Mouse (Mus musculus) midbrain, embryonic 11.5 days (tissue): ENCODE results near the gene Acad11. TPM values are rescaled to one million over a fixed set of nuclear protein-coding genes. Genes with fewer than 3 reads are reported as not detected.

Experiments used
- ATAC-seq: fragments of 200-750 bp; cut with Nextera tagmentation; 2 replicates; pipeline ENCODE4 v1.8.0; 2017; ENCODE audit warnings: moderate TSS enrichment, moderate library complexity; ENCODE audit not compliant: low FRiP score
- DNase-seq: peaks from one replicate; pipeline ENCODE4 v3.0.0; 2015; ENCODE audit warnings: low spot score; ENCODE audit errors: missing footprints
- H3K27ac ChIP-seq: fragments of 300-500 bp; sonication (generic); 2 replicates; pipeline ENCODE4 v1.5.1; 2014; ENCODE audit warnings: low read depth, low read length
- H3K27me3 ChIP-seq: fragments of 300-500 bp; sonication (generic); 2 replicates; pipeline ENCODE4 v1.6.1; 2014; ENCODE audit warnings: mild to moderate bottlenecking, low read length, moderate library complexity, mixed read lengths; ENCODE audit not compliant: control insufficient read depth, insufficient read depth
- H3K36me3 ChIP-seq: fragments of 300-500 bp; sonication (generic); 2 replicates; pipeline ENCODE4 v1.6.1; 2014; ENCODE audit warnings: mild to moderate bottlenecking, low read length, moderate library complexity, mixed read lengths; ENCODE audit not compliant: control insufficient read depth, insufficient read depth
- H3K4me1 ChIP-seq: fragments of 300-500 bp; sonication (generic); 2 replicates; pipeline ENCODE4 v1.6.1; 2014; ENCODE audit warnings: low read length; ENCODE audit not compliant: control insufficient read depth, insufficient read depth
- H3K4me2 ChIP-seq: fragments of 300-500 bp; sonication (generic); 2 replicates; pipeline ENCODE4 v1.6.1; 2014; ENCODE audit warnings: mild to moderate bottlenecking, moderate library complexity
- H3K4me3 ChIP-seq: fragments of 300-500 bp; sonication (generic); 2 replicates; pipeline ENCODE4 v1.5.1; 2014; ENCODE audit warnings: low read depth, low read length
- H3K9ac ChIP-seq: fragments of 300-500 bp; sonication (generic); 2 replicates; pipeline ENCODE4 v1.6.1; 2014; ENCODE audit warnings: low read length
- H3K9me3 ChIP-seq: fragments of 300-500 bp; sonication (generic); 2 replicates; pipeline ENCODE4 v1.6.1; 2016; ENCODE audit warnings: low read length; ENCODE audit not compliant: control insufficient read depth
- WGBS: fragments of 180-500 bp; shearing (Covaris S2); extraction: QIAGEN DNeasy Blood & Tissue Kit; methylation state at CpG from one replicate; pipeline ENCODE4 v1.1.7; 2014; 5-methylcytosine and 5-hydroxymethylcytosine counted together
- polyA plus RNA-seq: library from polyadenylated mRNA; unstranded; fragments of >200 nt; fragmentation: Nextera tagmentation; extraction: Ambion mirVana; gene quantifications from 2 replicates; pipeline ENCODE4 v1.2.1, GENCODE M21; 2014

Gene Acad11
- polyA plus RNA-seq, 1 experiment from 2014 or later = 7.8 TPM

DNA sequence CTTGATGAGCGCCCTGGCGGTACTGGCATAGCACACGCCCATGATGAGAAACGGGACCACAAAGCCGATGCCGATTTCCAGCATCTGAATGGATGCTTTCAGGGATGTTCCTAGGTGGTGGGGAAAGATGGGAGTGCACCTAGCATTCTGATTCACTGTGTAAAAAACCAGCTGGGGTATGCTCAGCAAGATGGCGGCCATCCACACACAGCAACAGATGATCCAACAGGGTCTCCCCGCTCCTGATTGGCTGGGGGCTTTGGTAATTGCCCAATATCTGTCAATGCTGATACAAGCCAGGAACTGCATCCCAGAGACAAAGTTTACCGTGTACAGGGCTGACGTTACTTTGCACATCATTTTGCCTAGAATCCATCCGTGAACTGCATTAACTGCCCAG lies 35.9 kb downstream of the Acad11 start:
- H3K4me3 ChIP-seq = no peak overlapping the region
- no peaks in the 10 kb centered on the region for H3K36me3 ChIP-seq
- H3K9me3 ChIP-seq = no peaks in the 10 kb centered on the region
- no peak overlapping the region for H3K27ac ChIP-seq
- no peak for ATAC-seq
- H3K4me2 ChIP-seq = no peak overlapping the region
- 93% methylated on average over 11 of the region's 11 CpGs for WGBS
- H3K27me3 ChIP-seq = no peaks in the 10 kb centered on the region
- no peaks in the 10 kb centered on the region for H3K4me1 ChIP-seq
- no peak for DNase-seq
- H3K9ac ChIP-seq = no peak overlapping the region

DNA sequence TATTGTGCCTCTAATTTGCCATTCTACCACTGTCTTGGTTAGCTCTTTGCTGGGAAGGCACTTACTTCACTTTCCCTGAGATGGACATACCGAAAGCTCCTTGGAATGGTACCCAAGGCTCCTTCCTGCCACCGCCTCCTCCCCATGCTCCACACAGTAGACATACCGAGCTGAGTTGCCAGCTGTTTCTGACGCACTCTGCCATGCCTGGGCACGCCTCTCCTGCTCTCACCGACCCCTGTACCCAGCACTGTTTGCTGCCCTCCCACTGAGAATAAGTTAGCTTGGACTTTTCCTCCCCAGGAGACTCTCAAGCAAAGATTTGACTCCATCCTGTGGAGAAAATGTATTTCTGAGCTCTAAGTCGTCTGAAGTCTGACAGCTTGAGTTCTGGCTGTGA lies 37.6 kb downstream of the Acad11 start:
- Histone ChIP-seq H3K36me3 (no peaks in the 10 kb centered on the region), H3K9me3 (no peaks in the 10 kb centered on the region), H3K27ac (no peak overlapping the region), H3K4me2 (no peak overlapping the region), H3K4me1 (no peaks in the 10 kb centered on the region), H3K27me3 (no peaks in the 10 kb centered on the region), H3K4me3 (no peak overlapping the region), H3K9ac (no peak overlapping the region)
- ATAC-seq = no peak
- no peak for DNase-seq
- WGBS = 53% methylated on average over 7 of the region's 7 CpGs

DNA sequence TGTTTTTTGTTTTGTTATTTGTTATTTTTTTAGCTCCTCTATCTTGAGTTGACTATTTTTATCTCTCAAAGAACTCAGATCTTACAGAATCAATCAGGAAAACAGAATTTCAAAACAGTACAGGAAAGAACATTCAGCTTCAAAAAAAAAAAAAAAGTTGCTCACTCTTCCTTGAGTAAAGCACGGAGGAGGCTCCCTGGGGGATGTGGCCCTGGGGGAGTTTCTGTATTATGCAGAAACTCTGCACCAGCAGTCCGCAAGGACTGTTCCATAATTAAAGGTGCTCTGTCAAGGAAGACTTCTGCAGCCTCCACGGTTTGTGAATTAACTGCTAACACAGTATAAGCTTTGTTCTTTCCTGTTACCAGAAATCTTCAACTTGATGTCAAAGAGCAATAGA lies 38.3 kb downstream of the Acad11 start:
- DNase-seq (no peak), ATAC-seq (no peak)
- 35% methylated on average over 3 of the region's 3 CpGs for WGBS
- Histone ChIP-seq H3K9me3 (no peaks in the 10 kb centered on the region), H3K4me2 (no peak overlapping the region), H3K36me3 (no peaks in the 10 kb centered on the region), H3K27me3 (no peaks in the 10 kb centered on the region), H3K4me1 (no peaks in the 10 kb centered on the region), H3K9ac (no peak overlapping the region), H3K27ac (no peak overlapping the region), H3K4me3 (no peak overlapping the region)

DNA sequence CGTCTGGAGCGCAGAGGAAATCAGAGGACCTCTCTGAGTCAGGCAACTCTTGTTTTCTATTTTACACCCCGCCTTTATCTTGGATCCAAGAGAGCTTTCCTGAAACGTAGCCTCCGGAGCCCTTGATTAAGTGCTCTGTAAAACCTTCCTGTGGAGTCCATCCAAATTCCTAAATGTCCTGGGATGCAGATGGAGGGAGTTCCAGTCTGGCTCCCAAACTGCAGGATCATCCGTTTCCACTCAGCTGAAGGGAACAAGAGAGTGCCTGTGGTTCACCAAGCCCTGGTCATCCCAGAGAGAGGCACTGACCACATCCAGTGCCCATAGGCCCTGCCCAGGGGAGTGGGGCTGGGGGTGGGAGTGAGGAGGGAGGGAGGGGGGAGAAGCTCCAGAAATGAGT lies 39.1 kb downstream of the Acad11 start:
- H3K9ac ChIP-seq = no peak overlapping the region
- 38% methylated on average over 6 of the region's 6 CpGs for WGBS
- H3K4me1 ChIP-seq = no peaks in the 10 kb centered on the region
- no peak for DNase-seq
- H3K4me2 ChIP-seq = no peak overlapping the region
- no peak for ATAC-seq
- no peak overlapping the region for H3K4me3 ChIP-seq
- no peaks in the 10 kb centered on the region for H3K27me3 ChIP-seq
- H3K9me3 ChIP-seq = no peaks in the 10 kb centered on the region
- no peaks in the 10 kb centered on the region for H3K36me3 ChIP-seq
- no peak overlapping the region for H3K27ac ChIP-seq

DNA sequence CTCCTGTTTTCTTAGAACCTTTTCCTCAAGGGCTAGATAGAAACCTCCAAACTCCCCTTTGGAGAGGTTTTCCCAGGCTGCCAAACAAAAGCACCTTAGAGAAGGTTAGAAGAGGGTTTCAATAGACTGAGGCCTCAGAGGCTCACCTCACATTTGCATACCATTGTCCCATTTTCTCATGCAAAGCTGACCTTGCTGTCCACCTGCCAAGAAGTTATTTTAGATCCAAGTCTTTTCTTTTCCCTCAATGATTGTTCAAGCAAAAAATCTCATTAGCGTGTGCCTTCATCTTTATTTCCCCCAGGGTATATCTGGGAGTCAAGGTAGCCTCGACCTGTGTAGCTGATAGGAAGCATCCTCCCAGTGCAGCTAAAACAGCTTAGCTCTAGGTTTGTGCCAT lies 39.7 kb downstream of the Acad11 start:
- Histone ChIP-seq H3K4me3 (no peak overlapping the region), H3K4me2 (no peak overlapping the region), H3K27ac (no peak overlapping the region), H3K36me3 (no peaks in the 10 kb centered on the region), H3K9ac (no peak overlapping the region), H3K27me3 (no peaks in the 10 kb centered on the region), H3K4me1 (no peaks in the 10 kb centered on the region), H3K9me3 (no peaks in the 10 kb centered on the region)
- WGBS = 27% methylated on average over 2 of the region's 2 CpGs
- ATAC-seq (no peak), DNase-seq (no peak)

DNA sequence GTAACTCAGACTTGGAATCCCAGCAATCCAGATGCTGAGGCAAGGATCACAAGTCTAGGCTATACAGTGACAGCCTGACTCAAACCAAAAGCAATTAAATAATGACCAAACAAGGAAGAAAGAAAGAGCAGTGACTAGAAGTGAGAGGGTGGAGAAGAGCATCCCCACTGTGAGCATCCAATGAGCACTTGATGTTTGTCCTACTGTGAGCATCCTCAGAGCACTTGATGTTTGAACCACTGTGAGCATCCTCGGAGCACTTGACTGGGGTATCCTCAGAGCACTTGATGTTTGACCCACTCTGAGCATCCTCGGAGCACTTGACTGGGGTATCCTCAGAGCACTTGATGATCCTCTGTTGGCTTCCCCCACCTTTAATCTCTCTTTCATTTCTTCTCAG lies 41.8 kb downstream of the Acad11 start:
- Histone ChIP-seq H3K27me3 (no peaks in the 10 kb centered on the region), H3K4me3 (no peak overlapping the region), H3K4me1 (no peaks in the 10 kb centered on the region), H3K4me2 (no peak overlapping the region), H3K36me3 (no peaks in the 10 kb centered on the region), H3K27ac (no peak overlapping the region), H3K9me3 (no peaks in the 10 kb centered on the region), H3K9ac (no peak overlapping the region)
- no peak for DNase-seq
- WGBS = 79% methylated on average over 2 of the region's 2 CpGs
- ATAC-seq = no peak

DNA sequence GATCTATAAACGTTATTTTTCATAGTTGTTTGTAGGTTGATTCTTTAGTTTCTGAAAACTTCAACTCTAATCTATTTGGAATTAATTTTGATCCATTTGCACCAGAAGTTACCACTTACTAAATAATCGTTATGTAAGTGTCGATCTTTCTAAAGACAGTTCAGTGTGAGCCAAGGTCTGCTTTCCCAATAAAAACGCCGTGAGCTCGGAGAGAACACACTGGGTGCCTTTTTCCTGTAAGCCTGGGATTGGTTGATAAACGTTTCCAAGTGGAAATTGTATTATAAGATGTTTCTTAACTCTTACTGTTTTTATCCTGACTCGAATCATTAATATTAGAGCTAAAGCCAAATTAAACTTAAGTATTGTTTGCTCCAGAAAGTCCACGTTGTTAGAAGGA lies 43.8 kb downstream of the Acad11 start:
- ATAC-seq (no peak), DNase-seq (no peak)
- H3K4me2 ChIP-seq = no peak overlapping the region
- no peaks in the 10 kb centered on the region for H3K27me3 ChIP-seq
- 87% methylated on average over 9 of the region's 9 CpGs for WGBS
- H3K4me3 ChIP-seq = no peak overlapping the region
- no peaks in the 10 kb centered on the region for H3K36me3 ChIP-seq
- no peaks in the 10 kb centered on the region for H3K4me1 ChIP-seq
- H3K27ac ChIP-seq = no peak overlapping the region
- H3K9ac ChIP-seq = no peak overlapping the region
- no peaks in the 10 kb centered on the region for H3K9me3 ChIP-seq

DNA sequence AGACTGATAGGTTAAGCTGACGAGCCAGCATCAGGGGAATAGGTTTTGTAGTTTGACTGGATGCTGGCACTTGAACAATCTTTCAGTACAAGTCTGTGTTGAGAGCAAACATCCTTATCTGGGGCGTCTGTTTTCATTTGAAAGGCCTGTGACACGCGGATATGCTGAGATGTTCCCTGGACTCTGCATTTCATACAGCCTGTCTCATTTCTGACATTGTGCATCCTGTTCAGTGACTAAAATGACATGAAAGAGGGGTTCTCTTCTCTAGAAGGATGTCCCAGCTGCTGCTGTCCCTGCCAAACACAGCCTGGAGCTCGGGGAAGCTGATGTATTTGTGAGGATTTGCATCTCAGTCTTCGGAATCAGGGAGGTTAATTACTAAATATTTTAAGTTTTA lies 44.3 kb downstream of the Acad11 start:
- no peak overlapping the region for H3K4me2 ChIP-seq
- no peaks in the 10 kb centered on the region for H3K36me3 ChIP-seq
- DNase-seq (no peak), ATAC-seq (no peak)
- no peak overlapping the region for H3K4me3 ChIP-seq
- no peaks in the 10 kb centered on the region for H3K4me1 ChIP-seq
- no peaks in the 10 kb centered on the region for H3K27me3 ChIP-seq
- WGBS = 82% methylated on average over 6 of the region's 6 CpGs
- no peaks in the 10 kb centered on the region for H3K9me3 ChIP-seq
- H3K27ac ChIP-seq = no peak overlapping the region
- H3K9ac ChIP-seq = no peak overlapping the region

DNA sequence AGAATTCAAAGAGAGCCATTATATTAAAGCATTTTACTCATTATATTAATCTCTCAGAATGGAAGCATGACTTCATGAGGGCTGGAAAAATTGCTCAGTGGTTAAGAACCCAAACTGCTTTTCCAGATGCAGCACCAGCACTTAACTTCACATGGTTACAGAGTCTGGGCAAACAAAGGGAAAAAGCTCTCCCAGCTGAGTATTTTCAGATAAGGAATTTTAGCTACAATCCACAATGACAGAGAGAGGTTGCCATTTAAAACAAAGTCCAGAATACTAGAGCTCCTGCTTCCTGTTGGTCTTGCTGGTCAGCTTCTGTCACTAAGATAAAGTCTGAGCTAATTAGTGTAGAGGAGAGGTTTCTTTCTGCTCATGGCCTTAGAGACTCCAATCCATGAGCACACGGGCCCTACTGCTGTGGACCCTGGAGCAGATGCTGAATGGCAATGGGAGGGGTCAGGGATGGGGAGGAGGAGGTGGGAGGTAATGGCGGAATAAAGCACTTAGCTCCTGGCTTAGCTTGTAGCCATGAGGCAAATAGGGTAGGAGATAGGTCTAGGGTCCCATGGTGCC lies 45.5 kb downstream of the Acad11 start:
- Histone ChIP-seq H3K9ac (no peak overlapping the region), H3K4me2 (no peak overlapping the region), H3K36me3 (no peaks in the 10 kb centered on the region), H3K27ac (no peak overlapping the region), H3K27me3 (no peaks in the 10 kb centered on the region), H3K4me1 (no peaks in the 10 kb centered on the region), H3K9me3 (no peaks in the 10 kb centered on the region), H3K4me3 (no peak overlapping the region)
- no peak for DNase-seq
- ATAC-seq = no peak
- WGBS = 62% methylated on average over 2 of the region's 2 CpGs

DNA sequence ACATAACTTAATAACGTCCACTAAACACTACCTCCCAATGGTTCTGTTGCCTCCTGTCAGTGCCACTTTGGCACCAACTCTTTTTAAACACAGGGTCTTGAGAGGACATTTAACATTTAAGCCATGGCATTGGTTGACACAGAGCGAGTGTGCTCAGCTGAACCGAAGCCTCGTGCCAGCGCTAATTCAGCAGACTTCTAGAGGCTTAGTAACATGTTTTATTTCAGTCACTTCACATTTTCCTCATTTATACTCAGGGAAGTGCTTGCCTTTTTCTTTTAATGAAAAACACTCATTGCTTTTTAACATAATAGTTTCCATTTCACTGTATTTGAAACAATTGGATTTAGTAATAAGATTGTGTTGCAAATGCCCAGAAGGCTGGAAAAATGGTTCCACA lies 46.0 kb downstream of the Acad11 start:
- Histone ChIP-seq H3K9ac (no peak overlapping the region), H3K4me2 (no peak overlapping the region), H3K27me3 (no peaks in the 10 kb centered on the region), H3K36me3 (no peaks in the 10 kb centered on the region), H3K27ac (no peak overlapping the region), H3K4me3 (no peak overlapping the region), H3K4me1 (no peaks in the 10 kb centered on the region), H3K9me3 (no peaks in the 10 kb centered on the region)
- WGBS = 92% methylated on average over 5 of the region's 5 CpGs
- DNase-seq (peak; percentile 45), ATAC-seq (no peak)
